Mouse (Mus musculus) intestine, embryonic 15.5 days (tissue): Measurements from ENCODE around the gene Ern1. TPM values are rescaled to one million over a fixed set of nuclear protein-coding genes. Genes with fewer than 3 reads are reported as not detected.

Experiments used
- polyA plus RNA-seq: library from polyadenylated mRNA; unstranded; fragments of >200 nt; fragmentation: Nextera tagmentation; extraction: Ambion mirVana; gene quantifications from 2 replicates; pipeline ENCODE4 v1.2.1, GENCODE M21; 2015

Gene Ern1
- polyA plus RNA-seq, 1 experiment from 2014 or later, result 4.8 TPM

Other genes starting within 250 kb of the Ern1 start
- gene Ftsj3, start 231.8 kb downstream of the Ern1 start, polyA plus RNA-seq, result 52.5 and 56.3 TPM in 2 replicates
- gene Psmc5, start 231.7 kb downstream of the Ern1 start, polyA plus RNA-seq, result 247 and 259 TPM in 2 replicates
- gene Smarcd2, start 214.9 kb downstream of the Ern1 start, polyA plus RNA-seq, result 60.6 and 61.5 TPM in 2 replicates
- gene Tcam1, start 211.2 kb downstream of the Ern1 start, polyA plus RNA-seq, result 0.31 and 0.33 TPM in 2 replicates
- gene Gh, start 186.0 kb downstream of the Ern1 start, polyA plus RNA-seq, result not detected in 2 replicates
- 2.9 and 3.0 TPM in 2 replicates for gene Cd79b, start 173.1 kb downstream of the Ern1 start, polyA plus RNA-seq
- gene Scn4a, start 134.6 kb downstream of the Ern1 start, polyA plus RNA-seq, result 0.03 and 0.05 TPM in 2 replicates
- gene Prr29, start 122.4 kb downstream of the Ern1 start, polyA plus RNA-seq, result 0.34 and 0.69 TPM in 2 replicates
- 38.1 and 39.3 TPM in 2 replicates for gene Icam2, start 99.8 kb downstream of the Ern1 start, polyA plus RNA-seq
- 10.4 and 11.1 TPM in 2 replicates for gene Tex2, start 125.6 kb upstream of the Ern1 start, polyA plus RNA-seq